Mouse (Mus musculus): ENCODE results near the gene Serpina3m. TPM values are rescaled to one million over a fixed set of nuclear protein-coding genes. Genes with fewer than 3 reads are reported as not detected.
"Not testable (repeated sequence)": the region's sequence is repeated elsewhere in the genome, so short reads cannot be mapped to it uniquely, and the experiment has no call there.

The Serpina3m gene
- polyA plus RNA-seq (2012; rRNA removed): 0.76 and 1.3 TPM in 2 replicates

GRCm38 (mm10) chr12:104338226-104338625, at the start of gene Serpina3m, which contains the start of gene Serpina3k:
Gene Serpina3m (plus strand): TSS chr12:104338486.
Gene Serpina3k (plus strand): TSS chr12:104338486.
- not testable (repeated sequence) for DNase-seq (ENCODE audit: low spot score)

GRCm38 (mm10) chr12:104289872-104290271, 48.4 kb upstream of the Serpina3m start:
- no peak for DNase-seq (ENCODE audit: low spot score)

GRCm38 (mm10) chr12:104293963-104294362, 44.3 kb upstream of the Serpina3m start:
- DNase-seq (ENCODE audit: low spot score): no peak

DNA sequence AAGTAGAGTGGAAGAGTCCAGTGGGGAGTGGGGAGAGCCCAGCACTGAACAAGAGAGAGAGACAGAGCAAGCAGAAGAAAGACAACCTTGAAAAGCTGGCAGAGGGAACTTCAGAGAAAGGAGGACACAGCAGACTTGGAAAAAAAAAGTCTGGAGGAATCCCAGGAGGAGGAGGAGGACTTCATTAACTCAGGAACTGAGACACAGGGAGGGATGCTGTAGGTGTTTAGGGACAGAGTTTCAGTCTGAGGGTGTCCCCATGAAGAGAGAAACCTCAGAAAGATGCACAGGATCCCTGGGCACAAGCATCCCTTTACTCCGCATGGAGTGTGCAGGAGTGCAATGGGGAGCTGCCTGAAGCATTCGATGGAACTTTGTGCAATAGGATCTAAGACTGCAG, 40.2 kb upstream of the Serpina3m start:
- DNase-seq (ENCODE audit: low spot score): no peak

- DNase-seq (ENCODE audit: low spot score): no peak
Observed at GRCm38 (mm10) chr12:104305991-104306390, 32.3 kb upstream of the Serpina3m start.

DNA sequence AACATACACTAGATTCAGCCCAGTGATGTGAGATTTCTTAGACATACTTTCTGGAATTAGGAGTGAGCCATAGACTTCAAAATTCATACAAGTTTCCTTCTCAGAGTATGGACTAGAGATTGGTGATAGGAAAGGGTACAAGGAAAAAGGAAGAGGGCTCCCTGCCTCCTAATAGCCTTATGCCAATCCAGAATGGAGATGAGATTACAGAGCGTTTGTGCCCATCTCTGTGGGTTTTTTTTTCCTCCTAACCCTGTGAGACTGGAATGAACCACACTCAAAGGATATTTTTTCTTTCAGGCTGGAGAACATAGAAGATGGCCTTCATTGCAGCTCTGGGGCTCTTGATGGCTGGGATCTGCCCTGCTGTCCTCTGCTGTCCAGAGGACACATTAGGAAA, 24.0 kb upstream of the Serpina3m start, which contains the start of gene Serpina3j:
Gene Serpina3j, plus strand, starts transcription at position 301 of the 400 bp plus-strand sequence.
- DNase-seq (ENCODE audit: low spot score): no peak

GRCm38 (mm10) chr12:104322454-104322853, 15.8 kb upstream of the Serpina3m start:
- DNase-seq (ENCODE audit: low spot score): no peak

DNA sequence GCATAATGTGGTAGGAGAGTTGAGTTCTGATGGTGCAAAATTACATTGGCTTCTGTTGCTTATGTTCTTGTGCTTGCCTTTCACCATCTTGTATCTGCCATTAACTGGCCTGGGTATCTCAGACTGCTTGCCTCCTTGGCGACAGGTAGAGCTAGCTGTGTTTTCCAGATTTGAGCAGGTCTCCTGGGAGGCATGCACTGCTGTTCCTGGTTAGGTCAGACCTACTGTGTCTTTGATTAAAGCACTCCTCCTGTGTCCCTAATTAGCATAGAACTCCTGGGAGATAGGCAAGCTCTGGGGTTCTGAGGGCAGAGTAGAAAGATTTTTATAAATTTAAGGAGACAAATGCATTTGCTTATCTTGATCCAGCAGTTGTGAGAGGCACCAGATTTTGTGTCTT, 6.6 kb upstream of the Serpina3m start:
- DNase-seq (ENCODE audit: low spot score): no peak

DNA sequence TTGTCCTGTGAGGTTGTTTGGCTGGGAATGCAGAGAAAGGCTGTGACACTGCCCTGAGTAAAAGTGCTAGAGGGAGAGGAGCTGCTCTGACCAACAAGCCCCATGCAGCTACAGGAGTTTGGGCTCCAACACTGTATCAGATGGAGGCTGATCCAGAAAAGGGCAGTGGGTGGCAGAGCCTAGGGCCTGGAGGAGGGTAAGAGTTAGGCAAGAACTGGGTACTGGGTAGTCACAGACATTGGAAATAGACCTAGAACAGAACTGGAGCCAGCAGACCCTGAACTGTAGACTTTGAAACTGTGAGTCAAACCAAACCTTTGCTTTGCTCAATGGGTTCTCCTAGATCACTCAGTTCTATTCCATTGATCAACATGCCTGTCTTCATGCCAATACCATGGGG, 1.4 kb upstream of the Serpina3m start:
- not testable (repeated sequence) for DNase-seq (ENCODE audit: low spot score)

DNA sequence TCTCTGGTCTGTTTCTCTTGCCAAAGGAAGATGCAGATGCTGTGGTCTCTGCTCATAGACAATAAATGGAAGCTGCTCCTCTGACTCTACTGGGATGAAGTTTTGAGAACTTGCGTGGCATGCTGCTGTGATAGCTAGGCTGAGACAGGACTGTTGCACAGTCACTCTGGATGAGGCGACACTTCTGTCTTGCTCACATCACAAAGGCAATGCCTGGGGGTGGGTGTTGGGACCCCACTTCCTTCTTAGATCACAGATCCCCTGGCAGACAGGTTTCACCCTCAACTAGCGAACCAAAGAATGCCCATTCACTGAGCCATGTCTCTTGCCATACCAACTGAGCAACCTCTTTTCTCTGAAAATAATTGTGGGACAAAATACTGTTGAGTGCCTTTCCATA, 419 bp downstream of the Serpina3m start:
- DNase-seq (ENCODE audit: low spot score): no peak

DNA sequence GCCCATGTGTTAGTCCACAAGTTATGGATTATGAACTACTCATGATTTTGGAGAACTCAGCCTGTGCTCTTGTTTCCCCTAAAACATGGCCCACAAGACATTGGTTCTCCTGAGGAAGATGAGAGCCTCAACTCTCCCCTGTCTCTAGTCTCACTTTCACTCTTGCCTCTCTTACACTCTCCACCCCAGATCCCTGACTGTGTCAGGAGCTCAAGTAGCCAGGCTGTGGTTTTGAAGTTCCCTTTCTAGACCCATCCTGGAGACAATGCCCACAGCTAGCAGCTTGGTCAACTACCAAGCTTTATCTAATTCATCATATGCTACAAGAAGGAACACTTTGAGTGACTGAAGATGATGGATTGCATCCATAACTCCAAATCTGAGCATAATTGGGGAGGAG, 4.2 kb downstream of the Serpina3m start:
- DNase-seq (ENCODE audit: low spot score): not testable (repeated sequence)

GRCm38 (mm10) chr12:104345181-104345580, 6.9 kb downstream of the Serpina3m start:
- no peak for DNase-seq (ENCODE audit: low spot score)

DNA sequence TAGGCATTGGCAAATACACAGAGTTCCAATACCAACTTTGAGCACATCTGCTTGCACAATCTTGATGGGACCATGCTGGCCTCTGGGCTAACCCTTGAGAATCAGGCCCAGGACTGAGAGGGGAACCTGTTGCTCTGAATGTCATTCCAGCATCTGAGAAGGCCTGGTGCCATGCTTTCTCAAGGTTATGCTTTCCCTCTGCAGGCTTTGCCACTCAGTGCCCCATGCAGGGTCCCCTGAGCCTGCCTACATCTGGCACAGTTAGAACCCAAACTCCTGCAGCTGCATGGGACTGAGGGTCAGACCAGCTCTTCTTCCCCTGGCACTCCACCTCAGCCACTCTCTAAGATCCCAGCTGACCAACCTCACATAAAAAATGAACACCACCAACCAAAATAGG, 7.4 kb downstream of the Serpina3m start:
- DNase-seq (ENCODE audit: low spot score): no peak

GRCm38 (mm10) chr12:104347091-104347490, 8.8 kb downstream of the Serpina3m start:
- DNase-seq (ENCODE audit: low spot score): no peak

- not testable (repeated sequence) for DNase-seq (ENCODE audit: low spot score)
Observed at GRCm38 (mm10) chr12:104351812-104352211, 13.5 kb downstream of the Serpina3m start.

DNA sequence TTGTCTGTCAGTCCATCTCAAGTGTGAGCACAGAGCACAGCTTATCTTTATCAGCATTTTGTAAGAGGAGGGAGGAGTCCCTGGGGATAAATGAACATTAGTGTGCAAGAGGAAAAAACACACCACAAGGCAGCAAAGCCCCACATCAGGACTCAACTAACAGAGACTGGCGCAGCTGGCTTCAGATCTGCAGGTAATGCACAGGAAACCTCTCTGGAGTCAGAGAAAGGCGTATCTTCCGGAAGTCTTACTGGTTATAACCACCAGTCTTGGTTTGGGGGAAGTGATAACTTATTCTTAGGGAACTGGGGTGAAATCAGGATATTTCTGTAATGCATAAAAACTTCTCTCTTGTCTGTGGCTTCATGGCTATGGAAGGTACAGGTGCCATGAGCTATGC, 17.7 kb downstream of the Serpina3m start:
- no peak for DNase-seq (ENCODE audit: low spot score)

- DNase-seq (ENCODE audit: low spot score): no peak
Observed at GRCm38 (mm10) chr12:104369986-104370385, 31.7 kb downstream of the Serpina3m start.

DNA sequence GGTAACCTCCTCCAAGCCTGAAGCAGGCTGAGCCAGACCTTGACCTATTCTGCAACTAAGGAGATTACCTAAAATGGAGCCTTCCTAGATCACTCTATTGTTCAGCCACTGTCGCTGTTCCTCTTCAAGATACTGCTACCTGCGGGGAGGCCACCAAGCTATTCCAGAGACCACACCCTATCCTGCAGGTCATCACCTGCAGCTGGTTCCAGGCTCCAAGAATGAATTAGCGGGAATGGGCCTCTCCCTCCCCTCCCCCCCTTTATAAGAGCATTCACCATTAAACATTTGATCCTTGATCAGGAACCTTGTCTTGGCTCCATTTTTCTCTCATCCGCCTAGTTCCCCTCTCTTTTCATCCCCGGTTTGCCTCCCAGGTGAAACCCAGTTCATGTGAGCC, 38.9 kb downstream of the Serpina3m start:
- not testable (repeated sequence) for DNase-seq (ENCODE audit: low spot score)

DNA sequence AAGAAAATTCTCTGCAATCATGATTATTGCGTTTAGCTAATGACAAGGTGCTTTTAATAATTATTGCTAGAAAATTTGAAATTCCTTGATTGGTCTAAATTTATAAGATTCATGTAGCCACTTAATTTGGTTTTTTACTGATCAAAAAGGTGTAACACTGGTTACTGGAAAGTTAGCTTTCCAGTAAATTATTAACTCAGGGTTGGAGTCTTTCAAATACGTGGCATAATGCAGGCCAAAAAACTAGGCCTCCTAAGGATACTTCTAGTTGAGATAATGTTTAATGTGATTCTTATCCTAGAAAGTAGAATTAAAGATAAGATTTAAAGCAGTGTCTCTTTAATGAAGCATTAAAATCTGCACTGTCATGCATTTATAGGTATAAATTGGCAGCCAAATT, 40.1 kb downstream of the Serpina3m start:
- DNase-seq (ENCODE audit: low spot score): not testable (repeated sequence)

GRCm38 (mm10) chr12:104378815-104379214, 40.5 kb downstream of the Serpina3m start:
- DNase-seq (ENCODE audit: low spot score): not testable (repeated sequence)

GRCm38 (mm10) chr12:104379856-104380255, 41.6 kb downstream of the Serpina3m start:
- no peak for DNase-seq (ENCODE audit: low spot score)

- DNase-seq (ENCODE audit: low spot score): not testable (repeated sequence)
Observed at GRCm38 (mm10) chr12:104381071-104381604, 42.9 kb downstream of the Serpina3m start.

- not testable (repeated sequence) for DNase-seq (ENCODE audit: low spot score)
Observed at GRCm38 (mm10) chr12:104385987-104386386, 47.7 kb downstream of the Serpina3m start.

- DNase-seq (ENCODE audit: low spot score): not testable (repeated sequence)
Observed at GRCm38 (mm10) chr12:104386878-104387277, 48.6 kb downstream of the Serpina3m start.
